Mouse (Mus musculus): ENCODE measurements around the gene Mrgpre.

The Mrgpre gene

DNA sequence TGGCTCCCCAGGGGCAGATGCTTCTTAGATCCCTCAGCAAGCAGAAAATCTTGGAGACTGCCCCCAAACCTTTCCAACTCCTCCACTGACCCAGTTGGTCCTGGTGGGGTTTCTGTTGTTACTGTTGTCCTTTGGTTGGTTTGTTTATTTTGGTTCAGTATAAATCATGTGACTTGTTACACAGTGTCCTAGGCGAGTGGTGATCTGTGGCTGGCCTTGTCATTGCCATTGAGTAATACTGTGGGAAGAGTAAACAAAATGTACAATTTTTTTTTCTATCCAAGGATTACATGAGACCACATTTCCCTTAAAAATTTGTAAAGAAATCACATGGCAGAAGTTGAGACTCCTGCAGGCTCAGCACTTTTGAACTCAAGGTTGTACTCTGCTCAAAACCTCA, 14.8 kb downstream of the Mrgpre start:
- no peak for DNase-seq

DNA sequence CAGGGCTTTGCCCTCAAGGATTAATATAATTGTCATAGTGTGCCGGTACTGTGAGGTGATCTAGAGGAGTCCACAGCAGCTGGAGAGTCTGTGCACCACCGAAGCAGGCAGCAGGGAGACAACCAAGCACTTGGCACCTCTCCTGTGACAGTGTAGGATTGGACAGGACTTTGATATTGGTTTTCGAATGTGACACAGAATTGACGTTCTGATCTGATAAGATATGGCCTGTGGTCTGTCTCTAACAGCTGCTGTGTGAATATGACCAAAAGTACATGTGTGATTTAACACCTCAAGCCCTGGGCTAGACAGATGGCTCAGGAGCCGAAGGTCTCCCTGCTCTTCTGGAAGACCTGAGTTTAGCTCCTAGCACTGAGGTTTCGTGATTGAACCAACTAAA, 16.0 kb downstream of the Mrgpre start:
- no peak for DNase-seq

DNA sequence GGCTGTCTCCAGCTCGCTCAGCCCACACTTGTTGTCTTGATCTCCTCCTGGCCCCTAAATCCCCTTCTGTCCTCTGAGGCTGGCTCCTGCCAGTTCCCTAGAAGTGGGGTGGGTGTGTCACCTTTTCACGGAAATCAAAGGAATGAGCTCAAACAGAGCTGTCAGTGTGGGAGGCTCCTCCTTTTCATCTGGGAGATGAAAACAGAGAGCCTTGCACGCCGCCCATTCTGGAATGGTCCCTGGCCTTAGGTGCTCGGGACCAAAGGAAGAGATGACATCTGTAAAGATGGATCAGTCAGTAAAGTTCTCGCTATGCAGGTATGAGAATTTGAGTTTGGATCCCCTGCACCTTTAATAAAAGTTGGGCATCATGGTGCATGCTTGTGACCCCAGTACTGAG, 17.4 kb downstream of the Mrgpre start, which contains the start of gene Mrgprg:
TSS of gene Mrgprg (minus strand) at position 101 of the 400 bp plus-strand sequence.
- no peak for DNase-seq

DNA sequence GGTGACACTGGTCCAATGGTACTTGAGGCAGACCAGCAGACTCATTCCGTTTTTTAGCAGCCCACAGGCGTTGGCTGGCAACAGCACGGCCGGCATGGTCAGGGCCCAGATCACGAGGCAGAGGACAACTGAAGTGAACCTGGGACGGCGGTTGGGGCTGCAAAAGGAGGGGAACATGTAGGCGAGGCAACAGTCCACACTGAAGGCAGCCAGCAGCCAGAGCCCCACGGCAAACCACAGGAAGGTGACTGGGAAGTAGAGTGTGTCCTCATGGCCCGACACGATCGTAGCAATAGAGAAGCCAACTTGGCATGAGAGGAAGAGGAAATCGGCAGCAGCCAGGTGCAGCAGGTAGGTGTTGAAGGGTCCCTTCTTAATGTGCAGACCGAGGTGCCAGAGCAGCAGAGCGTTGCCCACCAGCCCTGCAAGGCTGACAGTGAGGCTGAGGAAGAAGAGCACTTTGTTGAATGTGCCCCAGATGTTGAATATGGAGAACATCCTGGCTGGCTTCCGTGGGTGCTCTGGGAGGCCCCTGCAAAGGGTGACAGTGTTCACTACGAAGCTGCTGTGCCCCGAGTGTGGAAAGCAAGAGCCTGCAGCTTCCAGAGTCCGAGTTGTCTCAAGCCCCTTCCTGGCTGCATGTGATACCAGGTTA, 19.3 kb downstream of the Mrgpre start:
- no peak for DNase-seq

DNA sequence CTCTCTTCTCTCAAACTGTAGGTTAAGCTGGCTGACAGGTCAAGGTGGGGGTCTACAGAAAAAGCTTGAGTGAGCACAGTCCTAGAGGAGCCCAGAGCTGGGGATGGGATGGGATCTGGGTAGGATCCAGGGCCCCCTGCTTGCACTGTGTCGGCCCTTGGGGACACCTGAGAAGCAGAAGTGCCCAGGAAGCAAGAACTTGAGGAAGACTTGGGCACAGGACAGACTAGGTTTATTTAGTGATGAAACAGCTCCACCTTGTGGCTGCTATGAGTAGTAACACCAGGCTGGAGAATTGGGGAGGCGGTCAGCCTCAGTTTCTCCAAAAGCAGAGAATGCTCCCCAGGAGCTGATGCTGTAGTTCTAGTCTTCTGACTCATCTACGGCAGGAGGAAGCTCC, 20.5 kb downstream of the Mrgpre start:
- no peak for DNase-seq

DNA sequence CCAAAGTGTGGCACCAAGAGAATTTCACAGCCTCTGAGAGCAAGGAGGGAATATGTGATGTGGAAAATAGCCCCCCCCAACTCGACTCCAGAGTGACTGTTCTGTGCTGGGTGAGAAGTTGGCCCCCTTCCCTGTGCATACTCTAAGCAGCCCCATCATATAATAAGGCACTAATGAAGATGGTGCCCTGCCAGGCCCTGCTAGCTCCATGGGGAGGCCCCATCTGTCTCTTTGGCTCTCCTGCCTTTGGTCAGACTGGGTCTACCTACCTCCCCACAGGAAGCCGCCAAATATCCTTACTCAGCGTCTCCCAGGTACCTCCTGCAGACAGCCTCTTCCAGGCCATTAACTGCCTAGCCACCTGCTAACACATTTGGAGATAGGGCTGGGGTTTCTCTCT, 25.3 kb downstream of the Mrgpre start:
- no peak for DNase-seq

DNA sequence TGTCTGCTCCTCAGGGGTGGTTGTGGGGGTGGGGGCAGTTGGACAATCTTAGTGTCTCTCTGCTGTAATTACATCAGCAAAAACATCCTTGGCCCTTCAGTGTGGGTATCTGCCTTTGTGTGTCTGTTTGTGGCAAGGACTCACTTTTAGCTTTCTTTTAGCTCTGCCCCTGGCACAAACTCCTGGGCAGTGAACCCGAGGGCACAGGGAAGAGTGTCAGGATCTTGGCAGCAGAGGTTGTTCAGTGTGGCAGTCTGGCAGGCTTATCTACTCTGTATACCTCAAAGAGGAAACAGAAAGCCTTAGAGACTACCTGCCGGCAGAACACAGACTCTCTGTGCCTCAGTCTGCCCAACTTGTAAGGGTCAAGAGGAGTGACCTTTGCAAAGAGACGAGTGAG, 26.6 kb downstream of the Mrgpre start:
- DNase-seq, result no peak

DNA sequence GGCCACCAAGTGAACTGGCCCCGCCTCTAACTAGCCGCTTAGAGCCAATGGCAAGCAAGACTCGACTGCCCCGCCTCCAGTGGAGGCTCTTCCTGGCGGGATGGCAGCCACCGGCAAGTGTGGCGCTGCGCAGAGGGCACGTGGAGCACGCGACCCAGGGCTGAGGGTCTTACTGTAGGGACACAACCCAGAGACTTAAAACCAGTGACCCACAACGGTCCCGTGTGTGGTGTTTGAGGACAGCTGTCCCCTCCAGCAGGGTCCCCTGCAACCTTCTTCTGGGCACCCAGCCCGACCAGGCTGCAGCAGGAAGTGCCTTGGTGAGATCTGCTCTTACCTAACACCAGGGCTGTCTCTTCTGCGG, 27.3 kb downstream of the Mrgpre start:
- DNase-seq, result peak; percentile 60

DNA sequence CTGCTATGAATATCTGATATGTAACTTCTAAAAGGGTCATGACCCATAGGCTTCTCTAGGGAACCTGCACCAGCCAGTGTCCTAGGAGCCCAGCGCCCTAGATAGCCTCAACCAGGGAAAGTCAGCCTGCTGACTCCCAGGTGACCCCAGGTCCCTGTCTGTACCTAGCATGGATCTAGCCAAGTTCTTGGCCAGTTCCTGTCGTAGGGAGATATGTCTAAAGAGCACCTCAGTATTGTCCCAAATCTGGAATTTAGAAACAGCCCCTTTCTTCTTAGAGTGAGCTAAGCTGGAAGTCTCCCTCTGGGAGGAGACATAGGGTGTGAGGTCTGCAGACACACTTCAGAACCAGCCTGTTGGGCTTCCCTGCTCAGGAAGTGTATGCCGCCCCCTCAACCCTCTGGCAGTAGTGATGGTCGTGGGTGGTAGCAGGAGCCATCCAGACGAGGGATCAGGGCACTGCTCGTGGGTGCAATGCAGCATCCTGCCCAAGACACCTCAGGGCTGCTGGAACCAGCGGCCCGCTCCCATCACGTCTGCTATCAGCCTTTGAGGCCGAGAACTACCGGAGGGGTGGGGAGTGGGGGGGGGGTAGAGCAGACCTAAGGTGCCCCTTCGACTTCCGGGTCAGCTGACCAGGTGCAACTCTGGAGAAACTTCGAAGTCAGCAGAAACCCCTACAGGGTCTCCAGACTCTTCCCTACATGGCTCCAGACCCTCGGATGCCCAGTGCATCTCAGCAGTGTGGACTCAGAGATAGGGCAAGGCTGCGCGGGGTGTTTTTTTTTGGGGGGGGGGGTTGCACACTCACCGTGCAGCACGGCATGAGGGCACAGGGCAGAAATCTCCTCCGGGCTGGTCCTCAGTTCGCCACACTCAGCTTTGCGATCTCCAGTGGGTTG, 27.9 kb downstream of the Mrgpre start, which contains the start of gene Osbpl5:
TSS of gene Osbpl5 (minus strand) at position 861 of the 902 bp plus-strand sequence.
- peak; percentile 29 for DNase-seq

DNA sequence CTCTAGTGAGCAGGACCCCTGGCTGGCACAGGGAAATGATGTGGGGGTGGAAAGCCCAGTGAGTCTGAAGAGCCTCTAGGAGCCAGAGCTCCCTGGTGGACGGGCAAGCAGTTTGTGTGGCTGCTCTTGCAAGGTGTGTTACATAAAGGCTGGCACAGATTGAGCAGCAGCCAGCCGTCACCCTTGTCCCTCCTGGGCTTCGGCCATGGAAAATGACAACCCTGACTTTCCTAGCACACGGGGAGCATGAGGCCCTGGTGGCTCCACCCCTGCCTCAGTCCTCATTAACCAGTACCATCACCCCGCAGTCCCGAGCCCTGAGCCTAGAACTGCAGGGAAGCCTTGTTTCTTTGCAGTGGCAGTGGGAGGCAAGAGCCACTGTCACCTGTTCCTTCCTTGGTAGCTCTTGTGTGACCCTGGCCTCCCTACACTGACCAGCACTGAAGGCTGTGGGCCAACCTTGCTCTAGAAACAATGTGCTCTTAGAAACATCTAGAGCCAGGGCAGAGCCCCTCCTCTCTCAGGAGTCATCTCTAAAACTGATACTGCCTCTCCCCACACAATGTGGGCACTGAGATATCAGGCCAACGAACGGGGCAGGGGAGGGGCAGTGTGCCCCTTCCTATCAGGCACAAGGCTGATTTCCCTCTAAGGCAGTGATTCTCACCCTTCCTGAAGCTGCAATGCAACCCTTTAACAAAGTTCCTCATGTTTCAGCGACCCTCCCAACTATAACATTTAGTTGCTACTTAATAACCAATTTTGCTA, 28.8 kb downstream of the Mrgpre start:
- no peak for DNase-seq

DNA sequence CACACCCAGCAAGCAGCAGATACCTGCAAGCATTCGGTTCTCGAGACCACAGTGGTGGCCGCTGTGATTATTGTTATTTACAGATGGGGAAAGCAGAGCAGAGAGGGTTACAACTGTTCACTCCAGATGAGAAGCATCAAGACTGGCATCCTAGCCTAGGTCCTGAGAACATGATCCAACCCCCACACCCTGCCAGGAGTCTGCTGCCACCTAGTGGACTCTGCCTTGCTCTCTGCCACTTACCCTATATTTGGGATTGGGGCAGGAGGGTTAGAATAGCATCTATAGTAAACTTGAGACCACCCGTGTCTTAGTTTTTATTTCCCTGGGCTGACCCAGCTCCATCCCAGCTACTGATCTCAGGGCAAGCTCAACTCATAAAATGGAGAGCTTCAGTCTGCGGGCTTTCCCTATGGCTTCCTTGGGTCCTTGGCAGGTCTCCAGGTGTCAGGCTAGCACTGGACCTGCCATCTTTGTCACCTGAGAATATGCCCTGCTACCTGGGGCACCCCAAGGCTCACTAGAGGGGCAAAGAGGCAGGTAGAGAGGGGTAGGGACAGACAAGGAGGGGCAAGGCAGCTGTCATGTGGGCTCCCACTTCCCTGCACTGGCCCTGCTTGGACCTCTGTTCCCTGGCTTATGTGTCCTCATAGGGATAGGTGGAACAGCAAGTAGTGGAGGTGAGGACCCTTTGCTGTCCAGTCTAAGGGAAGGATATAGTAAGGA, 30.1 kb downstream of the Mrgpre start:
- peak; percentile 57 for DNase-seq

DNA sequence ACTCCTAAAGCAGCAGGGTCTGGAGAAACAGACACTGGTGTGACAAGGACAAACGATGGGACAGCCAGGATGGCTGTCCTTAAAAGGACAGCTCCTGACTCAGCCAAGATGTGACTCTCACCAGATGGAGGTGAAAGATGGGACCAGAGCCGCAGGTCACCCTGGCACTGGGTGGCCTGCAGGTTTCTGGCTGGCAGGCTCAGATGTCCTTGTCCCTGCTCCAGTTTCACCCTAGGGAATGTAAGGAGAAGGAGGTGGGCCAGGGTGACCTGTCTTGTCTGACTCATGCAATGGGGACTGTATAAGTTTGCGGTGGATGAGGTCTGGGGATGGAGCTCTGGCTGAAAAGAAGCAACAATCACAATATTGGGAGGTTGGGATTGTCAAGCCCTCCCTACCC, 31.7 kb downstream of the Mrgpre start:
- DNase-seq, result no peak

DNA sequence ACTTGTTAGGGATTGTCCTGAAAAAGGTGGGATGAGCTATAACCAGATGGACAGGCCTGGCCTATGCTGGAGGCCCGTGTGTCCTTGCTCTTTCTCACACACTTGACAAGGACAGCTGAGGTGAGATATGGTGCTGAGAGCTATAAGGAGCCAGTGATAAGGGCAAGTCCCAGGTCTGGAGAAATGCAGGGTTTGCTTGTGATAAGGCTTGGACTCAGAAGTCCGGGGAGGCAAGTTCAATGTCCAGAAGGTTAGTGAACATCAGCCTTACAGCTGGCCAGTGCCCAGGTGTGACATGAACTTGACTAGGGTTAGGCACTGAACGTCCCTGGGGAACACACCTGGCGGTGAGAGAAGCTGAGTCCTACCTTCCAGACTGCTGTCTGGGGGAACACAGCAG, 32.2 kb downstream of the Mrgpre start:
- DNase-seq, result no peak

DNA sequence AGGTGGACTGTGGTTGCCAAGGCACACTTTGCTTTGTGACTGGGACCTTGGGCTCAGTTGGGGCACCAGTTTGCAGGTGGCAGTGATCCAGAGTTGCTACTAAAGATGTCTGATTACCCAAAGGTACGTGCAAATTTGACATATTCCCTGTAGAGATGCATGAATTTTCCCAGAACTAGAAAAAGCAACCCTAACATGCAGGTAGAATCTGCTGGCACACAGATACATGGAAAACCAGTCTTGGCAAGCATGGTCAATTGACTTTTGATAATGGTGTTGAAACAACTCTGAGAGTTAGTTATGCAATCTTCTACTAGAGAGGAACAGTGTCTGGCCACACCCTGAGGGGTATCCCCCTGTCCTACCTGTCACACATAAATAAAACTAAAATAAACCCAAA, 32.9 kb downstream of the Mrgpre start:
- no peak for DNase-seq

DNA sequence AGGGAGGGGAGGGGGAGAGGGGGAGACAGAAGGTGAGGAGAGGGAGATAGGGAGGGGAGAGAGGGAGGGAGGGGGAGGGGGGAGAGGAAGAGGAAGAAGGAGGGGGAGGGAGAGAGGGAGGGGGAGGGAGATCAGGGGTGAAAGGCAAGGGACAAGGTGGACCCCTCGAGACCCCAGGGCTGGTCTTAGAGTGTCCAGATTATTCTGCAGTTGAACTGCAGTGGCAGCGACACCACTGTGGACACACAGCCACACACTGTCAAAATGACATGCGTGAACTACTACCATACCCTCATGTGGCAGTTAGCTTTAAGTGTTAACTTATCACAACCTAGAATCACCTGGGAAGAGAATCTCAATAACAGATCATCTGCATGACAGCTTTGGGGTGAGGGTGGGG, 35.3 kb downstream of the Mrgpre start:
- no peak for DNase-seq

DNA sequence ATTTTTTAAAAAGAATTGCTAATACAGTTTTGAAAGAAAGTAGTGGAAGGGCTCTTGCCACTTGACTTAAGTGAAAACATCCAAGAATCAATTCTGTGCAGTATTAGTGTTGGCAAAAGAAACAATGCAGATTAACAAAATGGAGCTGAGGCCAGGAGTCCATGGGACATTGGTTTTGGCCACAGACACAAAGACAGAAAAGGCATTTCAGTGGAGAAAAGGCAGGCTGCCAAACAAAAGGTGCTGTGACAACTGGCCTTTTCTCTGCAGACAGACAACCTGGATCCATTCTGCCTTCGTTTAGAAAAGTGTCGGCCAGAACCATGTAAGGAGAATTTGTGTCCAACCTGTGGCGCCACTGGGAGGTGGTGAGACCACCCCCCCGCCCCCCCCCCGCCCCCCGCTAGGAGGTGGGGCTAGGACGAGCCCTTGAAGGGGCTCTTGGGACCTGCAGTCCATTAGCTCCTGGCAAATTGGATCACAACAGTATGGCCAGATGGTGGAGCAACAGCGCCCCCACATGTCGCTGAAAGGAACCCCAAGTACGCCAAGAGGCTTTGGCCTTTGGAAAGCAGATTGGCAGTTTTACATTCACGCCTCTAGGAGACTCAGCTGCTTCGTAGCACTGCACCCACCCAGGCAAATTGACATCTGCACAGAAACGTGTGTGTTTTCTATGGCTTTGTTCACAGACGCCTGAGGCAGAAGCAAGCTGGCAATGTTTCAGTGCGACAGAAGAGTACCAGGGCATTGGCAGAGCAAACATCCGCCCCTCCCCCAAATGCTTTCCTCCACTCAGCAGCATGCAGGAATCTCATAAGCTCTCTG, 36.0 kb downstream of the Mrgpre start:
- peak; percentile 90 for DNase-seq

DNA sequence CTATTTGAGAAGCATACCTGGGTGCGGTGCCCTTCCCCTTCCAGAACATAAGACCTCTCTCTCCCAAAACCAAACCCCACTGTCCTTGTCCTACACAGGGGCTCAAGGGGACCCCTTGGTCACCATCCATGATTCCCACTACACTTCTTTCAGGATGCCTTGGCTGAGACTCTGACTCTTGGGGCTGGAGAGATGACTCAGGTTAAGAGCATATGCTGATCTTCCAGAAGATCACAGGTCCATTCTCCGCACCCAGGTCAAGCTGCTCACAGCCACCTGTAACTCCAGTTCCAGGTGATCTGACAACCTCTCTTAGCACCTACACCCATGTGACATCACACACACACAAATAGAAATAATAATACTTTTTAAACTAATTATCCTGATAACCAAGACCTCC, 43.6 kb downstream of the Mrgpre start:
- no peak for DNase-seq

DNA sequence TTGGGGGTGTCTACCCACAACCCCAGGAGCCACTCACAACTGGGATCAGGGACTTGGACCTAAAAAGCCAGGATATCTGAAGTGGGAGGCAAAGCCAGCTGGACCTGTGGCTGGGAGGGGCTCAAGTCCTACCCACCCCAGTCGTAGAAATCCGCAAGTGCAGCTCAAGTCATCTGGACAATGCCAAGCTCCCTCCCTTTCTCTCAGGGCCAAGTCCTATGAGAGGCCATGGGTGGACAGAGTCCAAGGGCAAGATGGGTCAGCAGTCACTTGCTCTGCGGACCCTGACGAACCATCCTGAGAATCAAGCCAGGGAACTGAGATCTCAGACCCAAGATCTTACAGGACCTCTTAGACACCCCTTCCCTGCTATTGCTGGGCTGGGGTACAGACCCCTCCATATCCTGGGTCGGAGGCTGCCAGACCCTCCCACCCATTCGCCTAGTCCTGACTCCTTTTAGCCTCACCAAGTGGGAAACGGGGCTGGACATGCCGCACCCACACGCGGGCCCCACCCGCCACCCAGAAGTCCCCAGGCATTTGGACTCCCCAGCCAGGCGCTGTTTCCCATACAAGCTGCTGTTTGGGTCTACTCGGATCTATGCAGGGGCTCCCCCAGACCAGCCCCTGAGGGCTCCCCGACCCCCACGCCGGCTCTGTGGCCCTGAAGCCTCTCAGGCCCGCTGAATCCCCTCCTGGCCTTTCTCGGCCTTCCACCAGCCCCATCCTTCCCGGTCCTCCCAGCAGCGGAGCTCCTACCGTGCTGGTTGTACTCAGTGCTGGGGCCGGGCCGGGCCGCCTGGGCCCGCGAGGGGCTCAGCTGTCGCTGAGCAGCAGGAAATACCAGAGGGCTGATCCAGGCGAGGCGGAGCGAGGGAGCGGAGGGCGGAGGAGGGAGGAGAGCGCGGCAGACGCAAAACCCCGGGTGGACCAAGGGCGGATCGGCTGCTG, 44.5 kb downstream of the Mrgpre start:
- DNase-seq, result peak; percentile 85

DNA sequence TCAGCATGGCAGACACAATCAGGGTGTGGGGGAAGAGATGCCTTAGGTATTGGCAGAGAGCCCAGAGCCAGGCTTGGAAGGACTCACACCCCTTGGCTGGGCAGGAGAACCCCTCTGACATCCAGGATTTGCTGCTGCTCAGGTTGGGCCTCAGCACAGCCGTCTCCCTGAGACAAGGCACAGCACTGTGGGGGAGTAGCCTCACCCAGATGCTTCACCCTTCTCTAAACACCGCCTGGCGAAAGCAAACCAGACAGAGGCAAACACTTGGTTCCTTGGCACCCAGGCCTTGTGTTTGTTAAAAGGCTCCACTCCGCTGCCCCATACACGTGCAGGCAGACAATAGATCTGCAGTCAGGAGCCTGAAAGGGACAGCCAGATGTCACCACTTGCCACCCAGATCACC, 45.7 kb downstream of the Mrgpre start:
- no peak for DNase-seq

DNA sequence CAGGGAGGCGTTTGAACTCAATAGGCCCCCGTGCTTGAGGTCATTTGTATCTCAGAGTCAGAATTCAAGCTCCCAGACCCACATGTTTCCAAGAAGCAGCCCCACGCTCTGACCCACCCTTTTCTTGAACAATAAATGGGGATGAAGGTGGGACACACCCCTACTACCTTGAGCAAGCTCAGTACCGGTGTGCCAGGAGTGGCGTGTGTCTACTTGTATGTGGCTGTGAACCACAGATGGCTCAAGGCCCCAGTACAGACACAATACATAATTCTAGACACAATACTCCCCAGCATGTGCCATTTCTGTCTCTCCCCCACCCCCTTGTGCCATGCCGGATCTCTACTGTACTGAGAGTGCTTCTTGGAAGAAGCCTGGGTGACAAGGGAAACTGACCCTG, 46.1 kb downstream of the Mrgpre start:
- DNase-seq, result no peak

DNA sequence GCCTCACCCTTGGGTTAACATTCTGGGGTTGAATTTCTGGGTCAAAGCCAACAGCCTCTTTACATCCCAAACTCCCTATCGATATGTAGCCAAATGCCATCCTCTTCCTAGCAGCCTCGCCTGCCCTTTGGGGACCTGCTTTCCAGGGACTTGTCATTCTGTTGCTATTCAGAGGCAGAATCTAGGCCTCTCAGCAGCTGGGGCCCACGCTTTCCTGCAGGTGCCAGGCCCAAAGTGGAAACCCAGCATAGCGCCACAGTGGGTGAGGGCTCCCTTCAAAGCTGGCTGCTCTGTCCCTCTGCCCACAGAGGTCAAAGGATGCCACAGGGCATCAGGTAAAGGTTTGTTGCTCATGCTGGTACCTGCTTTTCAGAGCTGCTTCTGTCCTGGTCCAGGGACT, 50.6 kb downstream of the Mrgpre start:
- peak; percentile 34 for DNase-seq

Measured in right cerebral cortex, postnatal 14 days (tissue).